Mouse (Mus musculus): ENCODE measurements around the gene Med16. TPM values are rescaled to one million over a fixed set of nuclear protein-coding genes. Genes with fewer than 3 reads are reported as not detected.

Gene Med16
- polyA plus RNA-seq, 1 experiment from 2014 or later = 44.9 TPM

- peaks cover 15% of the 10 kb centered on the region for H3K36me3 ChIP-seq (ENCODE audit: insufficient read depth, low read length)
- peak overlapping the region; percentile 94; the same call in 1 of the 2 replicates for H3K4me2 ChIP-seq (ENCODE audit: low read length)
- H3K4me3 ChIP-seq (replicated peaks; ENCODE audit: low read depth, low read length) = no peak overlapping the region
- H3K9ac ChIP-seq (ENCODE audit: low read depth, low read length) = no peak overlapping the region
- H3K27me3 ChIP-seq (ENCODE audit: insufficient read depth, low read length) = peaks cover 20% of the 10 kb centered on the region
- peak overlapping the region; percentile 5; the same call in 1 of the 2 replicates for H3K27ac ChIP-seq
- H3K9me3 ChIP-seq (replicated peaks; ENCODE audit: low read length) = no peaks in the 10 kb centered on the region
- ATAC-seq (replicated peaks; ENCODE audit: low FRiP score, low read depth) (no peak), DNase-seq (ENCODE audit: low spot score) (no peak)
- no peak for TF ChIP-seq CTCF (IDR thresholded peaks at IDR 0.05; ENCODE audit: low read depth)
- WGBS = 64% methylated on average over 7 of the region's 7 CpGs
- H3K4me1 ChIP-seq (replicated peaks; ENCODE audit: insufficient read depth, low read length) = peaks cover 15% of the 10 kb centered on the region
Observed at GRCm38 (mm10) chr10:79914948-79915596, 6.3 kb upstream of the Med16 start.

DNA sequence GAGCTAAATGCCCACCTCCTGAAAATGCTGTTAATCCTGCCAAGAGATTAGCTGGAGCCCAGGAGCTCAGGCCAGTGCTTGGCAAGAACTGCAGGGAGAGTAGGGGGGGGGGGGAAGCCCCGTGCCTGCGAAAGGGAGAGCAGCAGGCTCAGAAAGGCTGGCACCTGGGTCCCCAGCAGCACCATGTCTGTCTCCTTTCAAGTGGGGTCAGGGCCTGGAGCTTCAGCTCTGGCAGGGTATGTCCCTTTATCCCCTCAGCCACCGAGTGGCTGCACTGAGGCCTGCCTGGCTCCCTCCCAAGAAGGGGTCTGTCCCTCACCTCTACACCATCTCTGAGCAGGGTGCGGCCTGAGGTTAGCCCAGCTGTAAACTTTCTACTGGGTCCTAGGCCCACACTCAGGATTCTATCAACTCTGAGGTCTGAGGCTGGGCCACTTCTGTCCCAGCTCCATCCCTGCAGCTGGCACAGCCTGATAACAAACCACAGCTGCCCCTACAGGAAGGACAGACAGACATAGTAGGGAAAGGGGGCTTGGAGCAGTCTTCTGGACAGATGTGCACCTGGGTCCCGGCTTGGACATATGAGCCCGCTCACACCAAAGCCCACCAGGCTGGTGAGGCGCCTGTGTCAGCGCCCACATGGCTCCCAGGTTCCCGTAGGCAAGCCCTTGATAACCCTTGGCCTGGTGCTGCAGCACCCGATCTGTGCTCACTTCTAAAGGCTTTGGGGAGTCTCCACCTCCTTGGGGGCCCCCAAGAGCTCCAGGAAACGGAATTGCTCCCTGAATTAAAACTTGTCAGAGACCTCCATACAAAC, 5.6 kb upstream of the Med16 start:
- Histone ChIP-seq H3K9ac (ENCODE audit: low read depth, low read length) (no peak overlapping the region), H3K27me3 (ENCODE audit: insufficient read depth, low read length) (peaks cover 16% of the 10 kb centered on the region), H3K4me1 (replicated peaks; ENCODE audit: insufficient read depth, low read length) (peaks cover 15% of the 10 kb centered on the region), H3K36me3 (ENCODE audit: insufficient read depth, low read length) (peaks cover 15% of the 10 kb centered on the region), H3K4me3 (replicated peaks; ENCODE audit: low read depth, low read length) (no peak overlapping the region), H3K27ac (peak overlapping the region; percentile 5; the same call in 1 of the 2 replicates), H3K9me3 (replicated peaks; ENCODE audit: low read length) (no peaks in the 10 kb centered on the region), H3K4me2 (ENCODE audit: low read length) (peak overlapping the region; percentile 2; the same call in 1 of the 2 replicates)
- no peak for ATAC-seq (replicated peaks; ENCODE audit: low FRiP score, low read depth)
- TF ChIP-seq CTCF (IDR thresholded peaks at IDR 0.05; ENCODE audit: low read depth) = no peak
- no peak for DNase-seq (ENCODE audit: low spot score)
- WGBS = 75% methylated on average over 11 of the region's 11 CpGs

DNA sequence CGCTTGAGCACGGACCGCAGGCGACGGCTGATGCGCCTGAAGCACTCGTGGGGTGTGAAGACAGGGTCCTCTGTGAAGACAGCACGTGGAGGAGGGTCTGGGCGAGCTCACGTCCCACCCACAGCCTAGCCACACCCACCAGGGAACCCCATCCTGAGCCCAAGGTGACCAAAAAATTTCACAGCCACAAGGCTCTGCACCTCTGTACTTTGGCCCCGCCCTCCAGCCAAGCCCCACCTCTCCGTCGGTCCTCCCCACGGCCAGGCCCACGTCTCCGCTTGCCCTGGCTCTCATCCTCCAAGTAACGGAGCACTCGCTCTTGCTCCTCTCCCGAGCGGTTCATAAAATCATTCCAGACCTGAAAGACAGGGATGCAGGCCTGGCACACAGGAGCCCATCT, 3.7 kb upstream of the Med16 start:
- no peak overlapping the region for H3K4me2 ChIP-seq (ENCODE audit: low read length)
- H3K9me3 ChIP-seq (replicated peaks; ENCODE audit: low read length) = no peaks in the 10 kb centered on the region
- no peak overlapping the region for H3K27ac ChIP-seq
- H3K9ac ChIP-seq (ENCODE audit: low read depth, low read length) = no peak overlapping the region
- no peaks in the 10 kb centered on the region for H3K27me3 ChIP-seq (ENCODE audit: insufficient read depth, low read length)
- no peak for TF ChIP-seq CTCF (IDR thresholded peaks at IDR 0.05; ENCODE audit: low read depth)
- no peak overlapping the region for H3K4me3 ChIP-seq (replicated peaks; ENCODE audit: low read depth, low read length)
- DNase-seq (ENCODE audit: low spot score) (no peak), ATAC-seq (replicated peaks; ENCODE audit: low FRiP score, low read depth) (no peak)
- H3K36me3 ChIP-seq (ENCODE audit: insufficient read depth, low read length) = peaks cover 15% of the 10 kb centered on the region
- 64% methylated on average over 20 of the region's 20 CpGs for WGBS
- H3K4me1 ChIP-seq (replicated peaks; ENCODE audit: insufficient read depth, low read length) = peaks cover 9% of the 10 kb centered on the region

GRCm38 (mm10) chr10:79910556-79910955, 1.8 kb upstream of the Med16 start, which contains the start of gene Gm26602:
Gm26602 (plus strand) TSS chr10:79910856.
- Histone ChIP-seq H3K27me3 (ENCODE audit: insufficient read depth, low read length) (no peaks in the 10 kb centered on the region), H3K4me3 (replicated peaks; ENCODE audit: low read depth, low read length) (no peak within 1 kb of the TSS), H3K4me1 (replicated peaks; ENCODE audit: insufficient read depth, low read length) (peaks cover 4% of the 10 kb centered on the region), H3K4me2 (ENCODE audit: low read length) (no peak within 1 kb of the TSS), H3K9me3 (replicated peaks; ENCODE audit: low read length) (no peaks in the 10 kb centered on the region), H3K27ac (peak within 1 kb of the TSS; percentile 95), H3K9ac (ENCODE audit: low read depth, low read length) (no peak within 1 kb of the TSS), H3K36me3 (ENCODE audit: insufficient read depth, low read length) (peaks cover 28% of the 10 kb centered on the region)
- 92% methylated on average over 4 of the region's 4 CpGs for WGBS
- TF ChIP-seq CTCF (IDR thresholded peaks at IDR 0.05; ENCODE audit: low read depth) = no peak
- no peak for DNase-seq (ENCODE audit: low spot score)
- no peak for ATAC-seq (replicated peaks; ENCODE audit: low FRiP score, low read depth)

DNA sequence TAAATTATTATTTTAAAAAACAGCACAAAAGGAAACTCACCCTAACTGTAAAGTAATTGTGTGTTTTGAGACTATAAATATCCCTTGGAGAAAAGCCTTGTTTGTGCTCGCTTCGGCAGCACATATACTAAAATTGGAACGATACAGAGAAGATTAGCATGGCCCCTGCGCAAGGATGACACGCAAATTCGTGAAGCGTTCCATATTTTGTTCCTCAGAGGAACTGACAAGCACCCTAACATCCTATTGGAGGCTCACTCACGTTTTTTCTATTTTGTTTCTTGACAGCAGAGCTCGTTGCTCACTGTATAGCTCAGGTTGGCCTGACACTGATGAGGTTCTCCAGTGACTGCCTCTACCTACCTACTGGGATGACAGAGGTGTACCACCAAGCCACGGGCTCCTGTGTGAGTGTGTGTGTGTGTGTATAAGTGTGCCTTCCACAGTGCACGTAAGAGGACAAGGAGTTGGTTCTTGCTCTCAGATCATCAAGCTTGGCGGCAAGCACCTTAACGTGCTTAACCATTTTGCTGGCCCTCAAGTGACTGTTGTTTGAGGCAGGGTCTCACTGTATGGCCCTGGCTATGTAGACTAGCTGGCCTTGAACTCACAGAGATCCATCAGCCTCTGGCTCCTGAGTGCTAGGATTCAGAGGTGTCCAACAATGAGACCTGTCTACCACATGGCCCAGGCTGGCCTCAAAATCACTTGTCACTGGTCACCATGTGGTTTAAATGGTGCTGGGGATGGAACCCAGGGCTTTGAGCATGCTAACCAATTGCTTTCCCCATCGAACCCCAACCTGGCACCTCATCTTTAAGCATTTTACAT, 584 bp upstream of the Med16 start:
- ATAC-seq (replicated peaks; ENCODE audit: low FRiP score, low read depth) (no peak), DNase-seq (ENCODE audit: low spot score) (no peak)
- peaks cover 37% of the 10 kb centered on the region for H3K36me3 ChIP-seq (ENCODE audit: insufficient read depth, low read length)

DNA sequence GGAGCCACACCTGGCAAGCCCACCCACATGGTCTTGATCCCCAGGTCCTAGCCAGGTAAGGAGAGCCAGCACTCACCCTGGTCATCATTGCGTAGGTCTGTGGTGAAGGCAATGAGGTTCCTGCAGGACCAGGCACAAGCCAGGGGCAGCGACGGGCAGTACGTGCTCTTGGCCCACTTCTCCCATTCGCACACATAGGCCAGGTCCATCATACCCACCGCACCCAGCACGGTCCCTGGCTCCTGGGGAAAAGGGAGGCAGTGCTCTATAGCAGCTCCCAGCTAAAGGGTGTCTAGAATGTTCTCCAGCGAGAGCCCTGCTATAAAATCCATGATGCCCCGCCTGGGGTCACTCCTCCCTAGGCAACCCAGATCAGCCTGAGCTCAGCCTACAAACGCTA, 1.3 kb downstream of the Med16 start:
- no peak for ATAC-seq (replicated peaks; ENCODE audit: low FRiP score, low read depth)
- no peaks in the 10 kb centered on the region for H3K27me3 ChIP-seq (ENCODE audit: insufficient read depth, low read length)
- H3K9me3 ChIP-seq (replicated peaks; ENCODE audit: low read length) = no peaks in the 10 kb centered on the region
- TF ChIP-seq CTCF (IDR thresholded peaks at IDR 0.05; ENCODE audit: low read depth) = no peak
- no peak for DNase-seq (ENCODE audit: low spot score)
- H3K36me3 ChIP-seq (ENCODE audit: insufficient read depth, low read length) = peaks cover 47% of the 10 kb centered on the region
- no peak overlapping the region for H3K4me2 ChIP-seq (ENCODE audit: low read length)
- no peaks in the 10 kb centered on the region for H3K4me1 ChIP-seq (replicated peaks; ENCODE audit: insufficient read depth, low read length)
- no peak overlapping the region for H3K4me3 ChIP-seq (replicated peaks; ENCODE audit: low read depth, low read length)
- no peak overlapping the region for H3K27ac ChIP-seq
- no peak overlapping the region for H3K9ac ChIP-seq (ENCODE audit: low read depth, low read length)
- WGBS = 89% methylated on average over 10 of the region's 10 CpGs

More for the DNA sequence above, 584 bp upstream of the Med16 start:
- no peaks in the 10 kb centered on the region for H3K9me3 ChIP-seq (replicated peaks; ENCODE audit: low read length)
- H3K27ac ChIP-seq = peak overlapping the region; percentile 95
- 0 out of 2 replicates have a peak overlapping the region, but pooled peaks have one; percentile 83 for H3K9ac ChIP-seq (ENCODE audit: low read depth, low read length)
- H3K4me2 ChIP-seq (ENCODE audit: low read length) = peak overlapping the region; percentile 44
- H3K4me3 ChIP-seq (replicated peaks; ENCODE audit: low read depth, low read length) = peak overlapping the region; percentile 58; the same call in 1 of the 2 replicates
- 22% methylated on average over 14 of the region's 14 CpGs for WGBS
- no peaks in the 10 kb centered on the region for H3K4me1 ChIP-seq (replicated peaks; ENCODE audit: insufficient read depth, low read length)
- TF ChIP-seq CTCF (IDR thresholded peaks at IDR 0.05; ENCODE audit: low read depth) = no peak
- H3K27me3 ChIP-seq (ENCODE audit: insufficient read depth, low read length) = no peaks in the 10 kb centered on the region
